Mouse (Mus musculus): ENCODE results near the gene Olfr1467. TPM values are rescaled to one million over a fixed set of nuclear protein-coding genes. Genes with fewer than 3 reads are reported as not detected.

The Olfr1467 gene
- total RNA-seq (2021) = not detected

GRCm38 (mm10) chr19:13361936-13362335, at the start of gene Olfr1467:
Gene Olfr1467 (plus strand): TSS chr19:13362236.
- DNase-seq = no peak
- intact Hi-C loops (cut with DNase I) = no loop called here

GRCm38 (mm10) chr19:13315441-13315840, 46.6 kb upstream of the Olfr1467 start, which contains the start of gene Olfr1465:
Gene Olfr1465 (minus strand): TSS chr19:13315541.
- DNase-seq = no peak
- intact Hi-C loops (cut with DNase I) = no loop called here

GRCm38 (mm10) chr19:13338562-13338961, 23.5 kb upstream of the Olfr1467 start, which contains the start of gene Olfr1466:
Gene Olfr1466 (plus strand): TSS chr19:13338862.
- intact Hi-C loops (cut with DNase I) = no loop called here
- DNase-seq = no peak

- intact Hi-C loops (cut with DNase I) = no loop called here
- DNase-seq = no peak
Measured at GRCm38 (mm10) chr19:13407549-13407948, 45.5 kb downstream of the Olfr1467 start, which contains the start of gene Olfr1469. Gene Olfr1469 (plus strand): TSS chr19:13407849.

Other genes with a start within 250 kb of the Olfr1467 start
- under 1 TPM; 0.03 TPM for gene Olfr1459, start 212.7 kb upstream of the Olfr1467 start, total RNA-seq (2021)
- not detected for gene Olfr1461, start 199.2 kb upstream of the Olfr1467 start, total RNA-seq (2021)
- gene Olfr1462, start 176.5 kb upstream of the Olfr1467 start, total RNA-seq (2021) = not detected
- gene Olfr1463, start 130.9 kb upstream of the Olfr1467 start, total RNA-seq (2021) = not detected
- not detected for gene Olfr1465, start 46.7 kb upstream of the Olfr1467 start, total RNA-seq (2021)
- gene Olfr1466, start 23.4 kb upstream of the Olfr1467 start, total RNA-seq (2021) = not detected
- gene Olfr1469, start 45.6 kb downstream of the Olfr1467 start, total RNA-seq (2021) = not detected
- gene Olfr1471, start 81.2 kb downstream of the Olfr1467 start, total RNA-seq (2021) = not detected
- gene Olfr1472, start 93.8 kb downstream of the Olfr1467 start, total RNA-seq (2021) = not detected
- gene Olfr1474, start 107.3 kb downstream of the Olfr1467 start, total RNA-seq (2021) = not detected
- gene Olfr1475, start 118.0 kb downstream of the Olfr1467 start, total RNA-seq (2021) = not detected
- not detected for gene Olfr1477, start 138.3 kb downstream of the Olfr1467 start, total RNA-seq (2021)
- not detected for gene Olfr1480, start 165.7 kb downstream of the Olfr1467 start, total RNA-seq (2021)
- gene Olfr1484, start 221.3 kb downstream of the Olfr1467 start, total RNA-seq (2021) = not detected

All from heart, postnatal 36 days (tissue).